ENCODE assay signal across 16 mouse cellular contexts in genomic region chr3:32393986-32394385, GRCm38 (mm10).
"Had no signal": no experiment of that assay in that cellular context is flagged by ENCODE, and none has a peak within 500 bp of the region (broad histone marks: within the 10 kb centered on the region; RNA-seq: fewer than 3 reads in every experiment).

No protein-coding gene starts in this region.

- H3K9me3 ChIP-seq: limb, embryonic 15.5 days; midbrain, embryonic 10.5 days; neural tube, embryonic 12.5 days had no signal

- DNase-seq: layer of hippocampus, adult 9-11 months; layer of hippocampus, postnatal 36 days; lung, embryonic 14.5 days; lung, postnatal 10 days; lung, postnatal 4 days; midbrain, embryonic 14.5 days; thymus, adult 18-20 months; thymus, postnatal 36 days had no signal

- H3K4me3 ChIP-seq: limb, embryonic 15.5 days; midbrain, embryonic 10.5 days; myocyte; neural tube, embryonic 12.5 days had no signal

- H3K36me3 ChIP-seq: limb, embryonic 15.5 days; midbrain, embryonic 10.5 days; neural tube, embryonic 12.5 days had no signal

- H3K27me3 ChIP-seq: limb, embryonic 15.5 days; neural tube, embryonic 12.5 days had no signal

- H3K27ac ChIP-seq: limb, embryonic 15.5 days; midbrain, embryonic 10.5 days; neural tube, embryonic 12.5 days; stomach, postnatal 0 days had no signal

- H3K4me2 ChIP-seq: limb, embryonic 15.5 days; lung, embryonic 14.5 days; neural tube, embryonic 12.5 days had no signal

- ATAC-seq: hindbrain, embryonic 16.5 days; inflammation-experienced regulatory T-cells, adult 6 months; intestine, postnatal 0 days had no signal

- H3K9ac ChIP-seq: limb, embryonic 15.5 days; lung, embryonic 14.5 days; neural tube, embryonic 12.5 days had no signal
